Mouse (Mus musculus): Measurements from ENCODE around the gene Mr1.
"Not testable (repeated sequence)": the region's sequence is repeated elsewhere in the genome, so short reads cannot be mapped to it uniquely, and the experiment has no call there.

DNA sequence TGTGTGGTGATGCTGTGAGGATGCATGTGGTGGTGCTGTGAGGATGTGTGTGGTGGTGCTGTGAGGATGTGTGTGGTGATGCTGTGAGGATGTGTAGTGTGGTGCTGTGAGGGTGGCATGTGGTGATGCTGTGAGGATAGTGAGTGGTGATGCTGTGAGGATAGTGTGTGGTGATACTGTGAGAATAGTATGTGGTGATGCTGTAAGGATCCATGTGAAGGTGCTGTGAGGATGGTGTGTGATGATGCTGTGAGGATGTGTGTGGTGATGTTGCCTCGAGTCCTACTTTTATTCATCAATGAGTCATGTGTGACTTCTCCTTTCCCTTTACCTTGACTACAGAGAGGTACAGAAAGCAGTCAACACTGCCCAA lies 27.0 kb upstream of the Mr1 start:
- not testable (repeated sequence) for TF ChIP-seq CTCF (IDR thresholded peaks at IDR 0.05; ENCODE audit: borderline replicate concordance, insufficient read depth, low read length); POLR2A (IDR thresholded peaks at IDR 0.05; ENCODE audit: low read depth, low read length)

Data from embryonic fibroblast, embryonic 13.5 days (primary cell).